Mouse (Mus musculus): ENCODE data around the gene Tctex1d4. TPM values are rescaled to one million over a fixed set of nuclear protein-coding genes. Genes with fewer than 3 reads are reported as not detected.
A peak's percentile ranks its signal among the peaks of the same experiment; 100 is the strongest.

Gene Tctex1d4
- total RNA-seq (2015), result 2.1 TPM in 1 of 2 replicates, not detected in the other
- 0.53 and 2.8 TPM in 2 replicates for total RNA-seq (2017)

GRCm38 (mm10) chr4:117126675-117127290 is at the start of gene Tctex1d4:
Tctex1d4 (plus strand) TSS chr4:117126794.
- ATAC-seq (ENCODE audit: poor library complexity, severe bottlenecking), result peak; percentile 28

- no peak for ATAC-seq (ENCODE audit: poor library complexity, severe bottlenecking)
Observed at GRCm38 (mm10) chr4:117087948-117088640, 38.5 kb upstream of the Tctex1d4 start.

DNA sequence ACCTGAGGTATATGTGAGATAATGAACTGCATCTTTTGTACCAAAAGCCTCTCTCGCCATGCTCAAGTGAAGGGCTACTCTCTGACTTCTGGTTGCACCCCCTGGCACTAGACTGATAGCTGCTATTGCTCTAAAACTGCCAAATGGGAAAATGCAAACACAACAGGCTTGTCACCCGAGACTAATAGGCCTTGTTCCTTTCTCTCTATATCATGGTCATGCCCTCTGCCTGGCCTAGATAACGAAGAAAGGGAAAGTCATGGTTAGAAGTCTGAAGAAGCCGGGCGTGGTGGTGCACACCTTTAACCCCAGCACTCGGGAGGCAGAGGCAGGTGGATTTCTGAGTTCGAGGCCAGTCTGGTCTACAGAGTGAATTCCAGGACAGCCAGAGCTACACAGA is 36.0 kb upstream of the Tctex1d4 start:
- ATAC-seq (ENCODE audit: poor library complexity, severe bottlenecking), result no peak

GRCm38 (mm10) chr4:117094626-117095361 is 31.8 kb upstream of the Tctex1d4 start:
- no peak for ATAC-seq (ENCODE audit: poor library complexity, severe bottlenecking)

- peak; percentile 45 for ATAC-seq (ENCODE audit: poor library complexity, severe bottlenecking)
Observed at GRCm38 (mm10) chr4:117095551-117096452, 30.8 kb upstream of the Tctex1d4 start, which contains the start of gene Ptch2. Ptch2 (plus strand) TSS chr4:117096075.

- ATAC-seq (ENCODE audit: poor library complexity, severe bottlenecking), result no peak
Observed at GRCm38 (mm10) chr4:117096666-117097065, 29.9 kb upstream of the Tctex1d4 start.

GRCm38 (mm10) chr4:117097969-117098763 is 28.4 kb upstream of the Tctex1d4 start:
- ATAC-seq (ENCODE audit: poor library complexity, severe bottlenecking), result no peak

- no peak for ATAC-seq (ENCODE audit: poor library complexity, severe bottlenecking)
Observed at GRCm38 (mm10) chr4:117098764-117099036, 27.9 kb upstream of the Tctex1d4 start.

DNA sequence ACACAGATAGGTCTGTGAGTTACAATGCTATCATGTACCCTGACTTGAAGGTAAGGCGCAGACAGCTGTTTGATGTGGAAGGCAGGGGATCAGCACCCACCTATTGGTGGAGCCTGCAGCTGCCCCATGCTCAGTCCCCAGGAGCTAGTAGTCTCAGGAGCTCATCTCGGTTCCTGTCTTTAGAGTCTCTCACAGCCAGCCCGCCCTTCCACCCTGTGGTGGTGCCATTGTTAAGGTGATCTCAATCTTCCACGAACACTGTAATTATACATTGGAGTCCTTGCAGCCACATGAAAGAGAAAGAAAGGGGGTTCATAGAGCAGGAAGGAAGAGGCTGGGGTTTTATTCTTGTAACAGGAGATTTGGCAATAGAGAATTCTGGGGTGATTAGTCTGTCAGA is 26.6 kb upstream of the Tctex1d4 start:
- no peak for ATAC-seq (ENCODE audit: poor library complexity, severe bottlenecking)

- peak; percentile 33 for ATAC-seq (ENCODE audit: poor library complexity, severe bottlenecking)
Observed at GRCm38 (mm10) chr4:117101218-117101617, 25.4 kb upstream of the Tctex1d4 start.

GRCm38 (mm10) chr4:117104672-117105071 is 21.9 kb upstream of the Tctex1d4 start:
- ATAC-seq (ENCODE audit: poor library complexity, severe bottlenecking), result no peak

DNA sequence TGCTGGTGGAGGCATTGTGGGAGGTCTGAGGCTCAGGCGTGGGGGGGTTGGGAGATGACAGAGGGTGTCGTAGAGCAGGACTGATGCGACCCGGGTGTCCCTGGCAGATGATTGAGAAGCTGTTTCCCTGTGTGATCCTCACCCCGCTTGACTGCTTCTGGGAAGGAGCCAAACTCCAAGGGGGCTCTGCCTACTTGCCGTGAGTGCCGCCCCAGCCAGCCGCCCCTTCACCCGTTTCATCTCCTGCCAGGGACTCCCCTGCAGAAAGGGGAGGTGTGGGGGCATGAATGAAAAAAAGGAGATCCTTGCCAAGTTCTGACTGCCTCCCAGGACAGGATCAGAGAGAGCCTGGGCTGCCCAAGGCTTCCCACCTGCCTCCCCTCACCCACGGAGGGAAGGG is 21.5 kb upstream of the Tctex1d4 start:
- ATAC-seq (ENCODE audit: poor library complexity, severe bottlenecking), result no peak

GRCm38 (mm10) chr4:117107813-117108523 is 18.6 kb upstream of the Tctex1d4 start:
- no peak for ATAC-seq (ENCODE audit: poor library complexity, severe bottlenecking)

GRCm38 (mm10) chr4:117108524-117108849 is 18.1 kb upstream of the Tctex1d4 start:
- no peak for ATAC-seq (ENCODE audit: poor library complexity, severe bottlenecking)

DNA sequence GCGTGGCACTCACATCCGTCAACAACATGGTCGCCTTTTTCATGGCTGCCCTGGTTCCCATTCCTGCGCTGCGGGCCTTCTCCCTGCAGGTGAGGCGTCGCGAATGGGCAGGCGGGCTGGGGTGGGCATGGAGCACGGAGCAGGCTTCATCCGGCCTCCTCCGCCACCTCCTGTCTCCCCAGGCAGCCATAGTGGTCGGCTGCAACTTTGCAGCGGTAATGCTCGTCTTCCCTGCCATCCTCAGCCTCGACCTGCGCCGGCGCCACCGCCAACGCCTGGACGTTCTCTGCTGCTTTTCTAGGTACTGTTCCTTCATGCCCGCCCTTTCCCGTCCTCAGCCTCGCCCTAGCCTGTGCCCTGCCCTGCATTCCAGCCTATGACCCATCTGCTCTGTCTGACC is 17.3 kb upstream of the Tctex1d4 start:
- ATAC-seq (ENCODE audit: poor library complexity, severe bottlenecking), result no peak

DNA sequence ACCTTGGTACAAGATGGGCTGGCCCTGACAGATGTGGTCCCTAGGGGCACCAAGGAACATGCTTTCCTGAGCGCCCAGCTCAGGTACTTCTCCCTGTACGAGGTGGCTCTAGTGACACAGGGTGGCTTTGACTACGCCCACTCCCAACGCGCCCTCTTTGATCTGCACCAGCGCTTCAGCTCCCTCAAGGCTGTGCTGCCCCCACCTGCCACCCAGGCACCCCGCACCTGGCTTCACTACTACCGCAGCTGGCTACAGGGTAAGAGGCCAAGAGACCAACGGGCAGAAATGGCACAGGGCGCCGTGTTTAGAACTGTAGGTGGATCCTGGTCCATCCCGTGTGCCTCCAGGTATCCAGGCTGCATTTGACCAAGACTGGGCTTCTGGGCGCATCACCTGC is 16.3 kb upstream of the Tctex1d4 start:
- no peak for ATAC-seq (ENCODE audit: poor library complexity, severe bottlenecking)

- ATAC-seq (ENCODE audit: poor library complexity, severe bottlenecking), result no peak
Observed at GRCm38 (mm10) chr4:117110985-117111384, 15.6 kb upstream of the Tctex1d4 start.

DNA sequence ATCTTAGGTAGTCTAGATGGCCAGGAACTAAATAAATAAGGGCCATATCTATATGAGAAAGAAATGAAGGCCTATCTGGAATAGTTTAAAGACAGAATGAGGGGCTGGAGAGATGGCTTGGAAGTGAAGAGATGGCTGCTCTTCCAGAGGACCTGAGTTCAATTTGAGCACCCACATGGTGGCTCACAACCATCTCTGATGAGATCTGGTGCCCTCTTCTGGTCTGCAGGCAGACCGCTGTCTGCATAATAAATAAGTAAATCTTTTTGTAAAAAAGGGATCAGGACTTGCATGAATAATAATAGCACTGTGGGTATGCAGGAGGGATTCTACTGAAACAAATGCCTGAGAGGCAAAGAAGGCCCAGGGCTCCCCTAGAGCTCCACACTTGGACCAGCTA is 13.4 kb upstream of the Tctex1d4 start:
- ATAC-seq (ENCODE audit: poor library complexity, severe bottlenecking), result no peak

DNA sequence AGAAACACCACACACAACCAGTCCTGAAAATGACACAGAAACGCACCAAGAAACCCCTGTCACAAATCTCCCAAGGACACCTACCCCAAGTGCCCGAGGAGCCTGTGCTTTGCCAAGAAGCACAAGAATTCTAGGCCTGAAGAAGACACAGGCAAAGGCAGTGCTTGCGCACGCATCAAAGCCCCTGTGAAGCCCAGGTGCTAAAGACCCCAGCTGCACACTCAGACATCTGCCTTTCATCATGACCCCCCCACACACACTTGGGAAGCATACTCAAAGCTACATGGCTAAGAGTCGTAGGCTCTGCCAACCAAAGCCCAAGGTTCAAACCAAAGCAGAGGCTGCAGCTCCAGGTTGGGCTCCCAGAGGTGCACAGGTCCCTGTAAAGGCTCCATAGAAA is 11.0 kb upstream of the Tctex1d4 start:
- ATAC-seq (ENCODE audit: poor library complexity, severe bottlenecking), result no peak

DNA sequence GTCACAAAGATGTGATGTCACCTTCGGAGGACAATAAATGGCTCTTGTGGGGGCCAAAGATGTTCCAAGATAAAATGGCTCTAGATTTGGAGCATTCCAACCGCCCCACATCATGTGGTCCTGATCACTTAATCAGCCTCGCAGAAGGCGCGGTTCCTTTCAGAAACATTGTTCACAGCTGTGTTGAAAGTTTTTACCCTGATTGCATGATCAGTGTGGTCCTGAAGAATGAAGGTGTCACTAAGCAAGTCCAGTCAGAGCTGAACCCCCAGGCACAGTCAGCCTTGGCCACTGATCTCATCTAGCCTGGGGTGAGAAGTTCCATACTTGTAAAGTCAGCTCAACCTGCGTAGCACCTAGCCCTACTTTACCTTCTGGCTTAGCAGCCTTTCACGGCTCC is 8.7 kb upstream of the Tctex1d4 start:
- ATAC-seq (ENCODE audit: poor library complexity, severe bottlenecking), result peak; percentile 13

Data from megakaryocyte, adult 5-6 weeks (primary cell).